Mouse (Mus musculus) limb, embryonic 14.5 days (tissue): ENCODE results near the gene Gm10153. TPM values are rescaled to one million over a fixed set of nuclear protein-coding genes. Genes with fewer than 3 reads are reported as not detected.
"Not testable (repeated sequence)": the region's sequence is repeated elsewhere in the genome, so short reads cannot be mapped to it uniquely, and the experiment has no call there.

ENCODE experiments used
- ATAC-seq: fragments of 200-750 bp; cut with Nextera tagmentation; 2 replicates; pipeline ENCODE4 v1.8.0; 2017; ENCODE audit warnings: low read depth, moderate number of reproducible peaks, moderate TSS enrichment; ENCODE audit not compliant: low FRiP score
- DNase-seq: peaks from one replicate; pipeline ENCODE4 v3.0.0-alpha.2; 2015; ENCODE audit warnings: low spot score
- H3K27ac ChIP-seq: fragments of 300-500 bp; sonication (generic); replicated peaks from 2 replicates; pipeline ENCODE4 v1.5.1; 2014; ENCODE audit warnings: low read depth, mild to moderate bottlenecking, low read length, moderate library complexity, mixed read lengths
- H3K27me3 ChIP-seq: fragments of 300-500 bp; sonication (generic); 2 replicates; pipeline ENCODE4 v1.6.1; 2014; ENCODE audit warnings: low read length, mixed read lengths; ENCODE audit not compliant: control insufficient read depth, insufficient read depth
- H3K36me3 ChIP-seq: fragments of 300-500 bp; sonication (generic); 2 replicates; pipeline ENCODE4 v1.6.1; 2014; ENCODE audit warnings: mild to moderate bottlenecking, low read length, moderate library complexity, mixed read lengths; ENCODE audit not compliant: control insufficient read depth, insufficient read depth
- H3K4me1 ChIP-seq: fragments of 300-500 bp; sonication (generic); 2 replicates; pipeline ENCODE4 v1.6.1; 2014; ENCODE audit warnings: antibody characterized with exemption, low read length, mixed read lengths; ENCODE audit not compliant: control insufficient read depth, insufficient read depth
- H3K4me2 ChIP-seq: fragments of 300-500 bp; sonication (generic); replicated peaks from 2 replicates; pipeline ENCODE4 v1.6.1; 2014; ENCODE audit warnings: low read depth, mild to moderate bottlenecking, low read length, moderate library complexity; ENCODE audit not compliant: severe bottlenecking
- H3K4me3 ChIP-seq: fragments of 300-500 bp; sonication (generic); replicated peaks from 2 replicates; pipeline ENCODE4 v1.5.1; 2014; ENCODE audit warnings: low read length
- H3K9ac ChIP-seq: fragments of 300-500 bp; sonication (generic); 2 replicates; pipeline ENCODE4 v1.6.1; 2014; ENCODE audit warnings: mild to moderate bottlenecking, low read depth, low read length, moderate library complexity; ENCODE audit not compliant: severe bottlenecking
- H3K9me3 ChIP-seq: fragments of 300-500 bp; sonication (generic); 2 replicates; pipeline ENCODE4 v1.6.1; 2016; ENCODE audit warnings: low read length; ENCODE audit not compliant: control insufficient read depth
- POLR2A ChIP-seq: fragments of 200-500 bp; IDR thresholded peaks from 2 replicates; pipeline ENCODE4 v1.8.0; 2012; ENCODE audit warnings: inconsistent platforms, mild to moderate bottlenecking, moderate library complexity, borderline replicate concordance; ENCODE audit not compliant: insufficient read depth, insufficient read length; ENCODE audit errors: extremely low read depth
- WGBS: fragments of 180-500 bp; shearing (Covaris S2); extraction: QIAGEN DNeasy Blood & Tissue Kit; methylation state at CpG from one replicate; pipeline ENCODE4 v1.1.7; 2014; 5-methylcytosine and 5-hydroxymethylcytosine counted together
- polyA plus RNA-seq, 2 experiments: library from polyadenylated mRNA; depleted of rRNA in 1 of 2; stranded (reverse) in 1 of 2; unstranded in 1 of 2; fragments of >200 nt; fragmentation: Nextera tagmentation in 1 of 2; extraction: Ambion mirVana in 1 of 2; gene quantifications; 2 replicates each; pipeline versions ENCODE4 v1.2.1 to v1.2.3; 2012 to 2014

Gm10153 gene
- polyA plus RNA-seq, 2 experiments, result not detected

DNA sequence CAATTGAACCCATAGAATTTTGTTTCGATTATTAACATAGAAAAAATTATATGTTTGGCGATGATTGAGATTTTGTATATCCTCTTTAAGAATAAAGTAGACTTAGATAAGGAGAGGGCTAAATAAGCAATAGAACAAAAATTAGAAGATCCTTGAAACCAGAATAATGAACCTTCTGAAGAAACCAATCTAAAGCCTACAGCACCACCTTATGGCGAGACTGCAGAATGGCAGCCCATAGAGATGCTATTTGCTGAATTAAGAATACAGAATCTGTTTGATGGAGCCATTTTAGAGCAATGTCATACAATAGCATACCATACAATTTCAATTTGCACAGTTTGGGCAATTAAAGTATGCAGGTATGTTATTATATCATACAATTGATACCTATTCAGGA is 20.4 kb downstream of the Gm10153 start:
- Histone ChIP-seq H3K4me3 (no peak overlapping the region), H3K4me1 (no peaks in the 10 kb centered on the region), H3K27me3 (no peaks in the 10 kb centered on the region), H3K9me3 (no peaks in the 10 kb centered on the region), H3K27ac (no peak overlapping the region), H3K9ac (no peak overlapping the region), H3K4me2 (no peak overlapping the region), H3K36me3 (no peaks in the 10 kb centered on the region)
- 46% methylated on average over 3 of the region's 3 CpGs for WGBS
- no peak for TF ChIP-seq POLR2A
- peak; percentile 10 for DNase-seq
- no peak for ATAC-seq

DNA sequence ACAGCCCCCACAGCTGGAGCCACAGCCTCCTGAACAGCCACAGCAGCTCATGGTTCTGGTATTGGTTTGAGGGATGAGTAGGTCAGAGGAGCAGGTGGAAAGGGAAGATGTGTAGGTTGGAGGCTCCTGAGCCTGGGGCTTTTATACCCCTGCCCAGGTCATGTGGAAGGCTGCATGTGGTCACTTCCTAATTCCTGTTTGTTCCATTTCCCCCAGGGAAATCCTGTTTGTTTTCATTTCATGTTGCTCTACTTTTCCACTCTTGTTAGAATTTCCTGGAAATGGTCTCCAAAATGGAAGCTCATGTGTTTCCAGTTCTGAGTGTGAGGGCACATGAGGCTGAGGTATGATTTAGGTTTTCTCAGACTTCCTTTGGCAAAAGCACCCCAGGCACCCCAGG is 24.6 kb downstream of the Gm10153 start, which contains the start of gene Gm4553:
Gene Gm4553 (minus strand): TSS at position 101 of the 400 bp plus-strand sequence.
- H3K9ac ChIP-seq, H3K4me1 ChIP-seq, H3K36me3 ChIP-seq, H3K4me2 ChIP-seq, H3K27ac ChIP-seq, H3K9me3 ChIP-seq, DNase-seq, ATAC-seq, H3K27me3 ChIP-seq, H3K4me3 ChIP-seq: not testable (repeated sequence)

GRCm38 (mm10) chr7:142159366-142159765 is 30.8 kb downstream of the Gm10153 start:
- Histone ChIP-seq H3K27me3 (no peaks in the 10 kb centered on the region), H3K36me3 (no peaks in the 10 kb centered on the region), H3K9me3 (no peaks in the 10 kb centered on the region), H3K4me3 (no peak overlapping the region), H3K27ac (no peak overlapping the region), H3K9ac (no peak overlapping the region), H3K4me1 (no peaks in the 10 kb centered on the region), H3K4me2 (no peak overlapping the region)
- DNase-seq, result no peak
- TF ChIP-seq POLR2A, result no peak
- no peak for ATAC-seq
- WGBS, result 96% methylated on average over 3 of the region's 3 CpGs

DNA sequence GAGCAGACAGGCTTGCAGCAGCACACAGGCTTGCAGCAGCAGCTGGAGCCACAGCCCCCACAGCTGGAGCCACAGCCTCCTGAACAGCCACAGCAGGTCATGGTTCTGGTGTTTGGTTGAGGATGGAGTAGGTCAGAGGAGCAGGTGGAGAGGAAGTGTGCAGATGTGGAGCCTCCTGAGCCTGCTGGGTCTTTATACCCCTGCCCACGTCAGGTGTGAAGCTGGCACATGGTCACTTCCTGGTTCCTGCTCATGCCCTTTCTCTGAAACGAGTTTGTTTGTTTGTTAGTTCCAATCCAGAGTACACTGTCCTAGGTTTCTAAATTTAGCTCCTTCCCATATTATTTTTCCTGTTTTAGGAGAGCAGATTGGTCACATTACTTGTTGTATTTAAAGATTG is 33.2 kb downstream of the Gm10153 start, which contains the start of gene Gm29735:
Gene Gm29735 (minus strand): TSS at position 101 of the 400 bp plus-strand sequence.
- not testable (repeated sequence) for H3K4me3 ChIP-seq, H3K36me3 ChIP-seq, H3K27me3 ChIP-seq, H3K9me3 ChIP-seq, H3K4me1 ChIP-seq, ATAC-seq, H3K4me2 ChIP-seq, H3K27ac ChIP-seq, DNase-seq, H3K9ac ChIP-seq
- WGBS, result 30% methylated on average over 2 of the region's 2 CpGs

GRCm38 (mm10) chr7:142155308-142155707 is 34.9 kb downstream of the Gm10153 start:
- no peak for TF ChIP-seq POLR2A
- no peak overlapping the region for H3K4me2 ChIP-seq
- no peaks in the 10 kb centered on the region for H3K4me1 ChIP-seq
- no peak overlapping the region for H3K27ac ChIP-seq
- H3K27me3 ChIP-seq, result no peaks in the 10 kb centered on the region
- no peaks in the 10 kb centered on the region for H3K9me3 ChIP-seq
- ATAC-seq, result no peak
- no peak for DNase-seq
- no peak overlapping the region for H3K4me3 ChIP-seq
- no peaks in the 10 kb centered on the region for H3K36me3 ChIP-seq
- H3K9ac ChIP-seq, result no peak overlapping the region
- WGBS, result 75% methylated on average over 1 of the region's 1 CpGs

DNA sequence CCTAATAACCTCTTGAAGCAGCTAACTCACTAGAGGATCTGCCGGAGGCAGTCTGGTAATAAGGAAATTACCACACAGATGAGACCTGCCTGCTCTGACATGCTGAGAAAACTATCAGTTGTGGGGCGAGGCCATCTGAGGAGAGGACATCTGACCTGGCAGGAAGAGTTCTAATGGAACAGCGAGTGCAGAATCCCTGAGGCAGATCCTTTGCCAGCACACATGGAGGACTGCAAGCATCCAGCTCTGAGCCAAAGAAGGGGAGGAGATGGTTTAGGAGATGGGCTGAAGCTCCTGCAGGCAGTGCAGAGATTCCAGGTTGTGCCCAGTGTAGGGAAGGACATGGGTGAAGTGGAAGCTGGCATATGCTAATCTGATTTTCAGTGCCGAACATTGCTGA is 38.0 kb downstream of the Gm10153 start:
- H3K9ac ChIP-seq, result no peak overlapping the region
- H3K27ac ChIP-seq, result no peak overlapping the region
- H3K9me3 ChIP-seq, result no peaks in the 10 kb centered on the region
- no peak overlapping the region for H3K4me3 ChIP-seq
- no peaks in the 10 kb centered on the region for H3K4me1 ChIP-seq
- no peak for TF ChIP-seq POLR2A
- ATAC-seq, result no peak
- no peak overlapping the region for H3K4me2 ChIP-seq
- no peak for DNase-seq
- H3K27me3 ChIP-seq, result no peaks in the 10 kb centered on the region
- 69% methylated on average over 4 of the region's 4 CpGs for WGBS
- H3K36me3 ChIP-seq, result no peaks in the 10 kb centered on the region
